Mouse (Mus musculus) liver, adult (tissue): ENCODE data around the gene Mogs.

Source experiments
- GATA4 ChIP-seq: IDR thresholded peaks from 2 replicates; pipeline ENCODE4 v1.6.1; 2014; ENCODE audit warnings: mild to moderate bottlenecking, low read length; ENCODE audit not compliant: insufficient replicate concordance

Mogs gene

GRCm38 (mm10) chr6:83124851-83125312, 9.6 kb downstream of the Mogs start:
- TF ChIP-seq GATA4 = no peak

GRCm38 (mm10) chr6:83125331-83125730, 10.0 kb downstream of the Mogs start, which contains the start of gene Ino80b:
Ino80b (minus strand) TSS chr6:83125431.
- TF ChIP-seq GATA4 = no peak

- TF ChIP-seq GATA4 = no peak
Measured at GRCm38 (mm10) chr6:83127419-83127818, 12.1 kb downstream of the Mogs start.

GRCm38 (mm10) chr6:83131469-83132034, 16.3 kb downstream of the Mogs start:
- TF ChIP-seq GATA4 = peak; percentile 41; the same call in 1 of the 2 replicates

GRCm38 (mm10) chr6:83132176-83132919, 17.1 kb downstream of the Mogs start:
- no peak for TF ChIP-seq GATA4

GRCm38 (mm10) chr6:83134226-83134625, 18.9 kb downstream of the Mogs start:
- no peak for TF ChIP-seq GATA4

GRCm38 (mm10) chr6:83134951-83135513, 19.7 kb downstream of the Mogs start, which contains the start of gene Rtkn:
Rtkn (plus strand) TSS chr6:83135463.
- no peak for TF ChIP-seq GATA4

GRCm38 (mm10) chr6:83135571-83136161, 20.4 kb downstream of the Mogs start:
- no peak for TF ChIP-seq GATA4

- no peak for TF ChIP-seq GATA4
Measured at GRCm38 (mm10) chr6:83136291-83136880, 21.1 kb downstream of the Mogs start.

- no peak for TF ChIP-seq GATA4
Measured at GRCm38 (mm10) chr6:83136881-83137575, 21.7 kb downstream of the Mogs start.

GRCm38 (mm10) chr6:83137576-83137950, 22.3 kb downstream of the Mogs start:
- peak; percentile 36; the same call in 1 of the 2 replicates for TF ChIP-seq GATA4

GRCm38 (mm10) chr6:83138056-83138455, 22.8 kb downstream of the Mogs start:
- no peak for TF ChIP-seq GATA4

GRCm38 (mm10) chr6:83140044-83140443, 24.7 kb downstream of the Mogs start:
- TF ChIP-seq GATA4 = no peak

- no peak for TF ChIP-seq GATA4
Measured at GRCm38 (mm10) chr6:83141636-83142035, 26.3 kb downstream of the Mogs start.

GRCm38 (mm10) chr6:83142211-83142731, 27.0 kb downstream of the Mogs start:
- TF ChIP-seq GATA4 = no peak

- no peak for TF ChIP-seq GATA4
Measured at GRCm38 (mm10) chr6:83142886-83143285, 27.6 kb downstream of the Mogs start.
